ENCODE assay signal across 10 mouse cellular contexts in the genomic region with DNA sequence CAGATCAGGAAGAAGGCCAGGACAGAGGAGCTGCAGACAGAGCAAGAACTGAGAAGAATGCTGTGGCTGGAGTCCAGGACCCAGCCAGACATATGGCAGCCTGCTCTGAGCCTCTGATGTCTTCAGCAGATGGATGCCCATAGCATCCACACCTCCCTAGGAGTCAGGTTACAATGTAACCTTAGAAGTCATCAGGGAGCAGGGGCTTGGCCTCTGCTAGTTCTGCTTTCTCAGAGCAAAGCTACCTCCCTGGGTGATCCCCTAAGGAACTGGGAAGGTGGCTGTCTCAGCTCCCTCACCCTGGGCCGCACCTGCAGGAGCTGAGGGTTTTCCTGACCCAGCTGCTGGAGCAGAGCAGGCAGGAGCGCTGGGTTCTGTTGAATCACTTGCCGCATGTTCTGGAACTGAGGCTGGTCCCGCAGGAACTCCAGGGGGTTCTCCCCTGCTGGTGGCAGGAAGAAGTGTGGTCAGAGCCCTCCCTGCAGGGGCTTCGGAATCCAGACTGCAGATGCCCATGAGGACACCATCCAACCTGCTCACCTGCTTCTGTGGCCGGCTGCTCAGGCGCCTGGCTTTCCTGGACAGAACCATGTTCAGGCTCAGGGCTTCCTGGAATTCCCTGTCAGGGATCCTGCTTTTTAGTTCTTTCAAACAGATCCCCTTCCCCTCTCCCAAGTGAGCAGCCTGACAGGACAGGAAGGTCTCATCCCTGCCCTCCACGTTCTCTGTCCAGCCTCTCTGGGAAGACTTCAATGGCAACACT. TPM values are rescaled to one million over a fixed set of nuclear protein-coding genes. Genes with fewer than 3 reads are reported as not detected.
A peak's percentile ranks its signal among the peaks of the same experiment; 100 is the strongest.
DNase-seq lines count a peak whose midpoint lies in the region; ATAC-seq and TF ChIP-seq lines count a peak whose summit lies in the region.
"Had no signal": no experiment of that assay in that cellular context is flagged by ENCODE, and none has a peak within 500 bp of the region (broad histone marks: within the 10 kb centered on the region; RNA-seq: fewer than 3 reads in every experiment).

No protein-coding gene starts in this region.

- H3K27ac ChIP-seq in kidney, embryonic 16.5 days (ENCODE audit: low read length), result peak overlapping the region; percentile 13; the same call in 1 of the 2 replicates
- H3K27ac ChIP-seq in liver, postnatal 0 days (ENCODE audit: low read depth), result peak overlapping the region; percentile 88
- H3K27ac ChIP-seq: heart, adult 2 months; lung, embryonic 15.5 days had no signal

- no peak for TF ChIP-seq EP300 in liver, postnatal 0 days (IDR thresholded peaks at IDR 0.05; ENCODE audit: low read depth)

- ATAC-seq in kidney, embryonic 16.5 days (ENCODE audit: low FRiP score, low TSS enrichment), result peak; percentile 40; the same call in 1 of the 2 replicates
- ATAC-seq in liver, postnatal 0 days, result no peak
- no peak for ATAC-seq in erythroid progenitor cell, adult 5-6 weeks (replicated peaks; ENCODE audit: low FRiP score, poor library complexity, severe bottlenecking)

- H3K4me1 ChIP-seq in kidney, embryonic 16.5 days (ENCODE audit: insufficient read depth, low read length), result peaks cover 35% of the 10 kb centered on the region
- H3K4me1 ChIP-seq in liver, postnatal 0 days (ENCODE audit: insufficient read depth), result peaks cover 30% of the 10 kb centered on the region

- H3K4me3 ChIP-seq in kidney, embryonic 16.5 days (ENCODE audit: low read length), result no peak overlapping the region
- peak overlapping the region; percentile 53 for H3K4me3 ChIP-seq in liver, postnatal 0 days (ENCODE audit: low read depth, low read length)
- H3K4me3 ChIP-seq: heart, adult 2 months; lung, embryonic 15.5 days had no signal

- H3K9ac ChIP-seq in kidney, embryonic 16.5 days (replicated peaks; ENCODE audit: low read length), result no peak overlapping the region; the same call in 1 of the 2 replicates
- peak overlapping the region; percentile 76 for H3K9ac ChIP-seq in liver, postnatal 0 days (replicated peaks)
- H3K9ac ChIP-seq: lung, embryonic 15.5 days had no signal

- H3K9me3 ChIP-seq in kidney, embryonic 16.5 days (ENCODE audit: low read length), result no peaks in the 10 kb centered on the region
- H3K9me3 ChIP-seq in liver, postnatal 0 days (ENCODE audit: low read length), result no peaks in the 10 kb centered on the region
- H3K9me3 ChIP-seq: lung, embryonic 15.5 days had no signal

- WGBS in kidney, embryonic 16.5 days, result 32% methylated on average over 8 of the region's 8 CpGs
- 81% methylated on average over 8 of the region's 8 CpGs for WGBS in liver, postnatal 0 days (ENCODE audit: insufficient replicate concordance)

- peaks cover 57% of the 10 kb centered on the region for H3K36me3 ChIP-seq in kidney, embryonic 16.5 days (ENCODE audit: insufficient read depth, low read length)
- H3K36me3 ChIP-seq in liver, postnatal 0 days (replicated peaks; ENCODE audit: insufficient read depth, low read length), result peaks cover 68% of the 10 kb centered on the region

- no peaks in the 10 kb centered on the region for H3K27me3 ChIP-seq in kidney, embryonic 16.5 days (ENCODE audit: insufficient read depth, low read length)
- no peaks in the 10 kb centered on the region for H3K27me3 ChIP-seq in liver, postnatal 0 days (ENCODE audit: insufficient read depth, low read length)
- H3K27me3 ChIP-seq: lung, embryonic 15.5 days had no signal

- no peak overlapping the region for H3K4me2 ChIP-seq in kidney, embryonic 16.5 days (replicated peaks; ENCODE audit: low read depth, low read length)
- peak overlapping the region; percentile 67 for H3K4me2 ChIP-seq in liver, postnatal 0 days (ENCODE audit: low read depth, low read length)
- H3K4me2 ChIP-seq: lung, embryonic 15.5 days had no signal

- no peak for DNase-seq in kidney, adult 18-20 months
- DNase-seq in R1 (ENCODE audit: low read depth, low spot score), result peak; percentile 57
- peak; percentile 50 for DNase-seq in embryo, embryonic 11.5 days (ENCODE audit: low read depth, low spot score)
- DNase-seq in liver, postnatal 0 days, result no peak
- no peak for DNase-seq in lung, postnatal 36 days
- DNase-seq: heart, adult 2 months; spleen, adult 18-20 months had no signal

- 0 out of 2 replicates have a peak, but pooled peaks have one; percentile 1 for TF ChIP-seq CTCF in liver, postnatal 0 days (IDR thresholded peaks at IDR 0.05; ENCODE audit: low read depth)

RNA-seq across cellular contexts. Expression of a gene that starts 3.1 kb away (rescaled TPM):
- 109 and 114 TPM in 2 replicates for polyA plus RNA-seq in kidney, embryonic 16.5 days (2015; fragmentation: Nextera tagmentation; extraction: Ambion mirVana)
- polyA plus RNA-seq in liver, postnatal 0 days (2015; fragmentation: Nextera tagmentation; extraction: Ambion mirVana), result 154 and 164 TPM in 2 replicates
- 273 and 355 TPM in 2 replicates for total RNA-seq in erythroid progenitor cell, adult 5-6 weeks (2015; ENCODE audit: low replicate concordance)
- 296 and 306 TPM in 2 replicates for total RNA-seq in erythroid progenitor cell, adult 5-6 weeks (2017; ENCODE audit: low replicate concordance)

RNA-seq across cellular contexts. Expression of a gene that starts 6.0 kb away (rescaled TPM):
- polyA plus RNA-seq in kidney, embryonic 16.5 days (2015; fragmentation: Nextera tagmentation; extraction: Ambion mirVana), result 49.7 and 51.6 TPM in 2 replicates
- polyA plus RNA-seq in liver, postnatal 0 days (2015; fragmentation: Nextera tagmentation; extraction: Ambion mirVana), result 31.9 and 34.9 TPM in 2 replicates
- 6.7 and 7.6 TPM in 2 replicates for total RNA-seq in erythroid progenitor cell, adult 5-6 weeks (2015; ENCODE audit: low replicate concordance)
- total RNA-seq in erythroid progenitor cell, adult 5-6 weeks (2017; ENCODE audit: low replicate concordance), result 11.3 and 16.4 TPM in 2 replicates

RNA-seq across cellular contexts. Expression of a gene that starts 9.4 kb away (rescaled TPM):
- polyA plus RNA-seq in kidney, embryonic 16.5 days (2015; fragmentation: Nextera tagmentation; extraction: Ambion mirVana), result 1,143 and 1,180 TPM in 2 replicates
- polyA plus RNA-seq in liver, postnatal 0 days (2015; fragmentation: Nextera tagmentation; extraction: Ambion mirVana), result 331 and 375 TPM in 2 replicates
- total RNA-seq in erythroid progenitor cell, adult 5-6 weeks (2015; ENCODE audit: low replicate concordance), result 261 and 337 TPM in 2 replicates
- 660 and 677 TPM in 2 replicates for total RNA-seq in erythroid progenitor cell, adult 5-6 weeks (2017; ENCODE audit: low replicate concordance)

RNA-seq across cellular contexts. Expression of a gene that starts 14.7 kb away (rescaled TPM):
- 6.6 and 9.0 TPM in 2 replicates for polyA plus RNA-seq in kidney, embryonic 16.5 days (2015; fragmentation: Nextera tagmentation; extraction: Ambion mirVana)
- polyA plus RNA-seq in liver, postnatal 0 days (2015; fragmentation: Nextera tagmentation; extraction: Ambion mirVana), result 2.4 and 2.5 TPM in 2 replicates
- total RNA-seq in erythroid progenitor cell, adult 5-6 weeks (2015; ENCODE audit: low replicate concordance), result 2.5 and 3.8 TPM in 2 replicates
- total RNA-seq in erythroid progenitor cell, adult 5-6 weeks (2017; ENCODE audit: low replicate concordance), result 5.4 and 6.7 TPM in 2 replicates

RNA-seq across cellular contexts. Expression of a gene that starts 19.5 kb away (rescaled TPM):
- 110 and 120 TPM in 2 replicates for polyA plus RNA-seq in kidney, embryonic 16.5 days (2015; fragmentation: Nextera tagmentation; extraction: Ambion mirVana)
- polyA plus RNA-seq in liver, postnatal 0 days (2015; fragmentation: Nextera tagmentation; extraction: Ambion mirVana), result 30.3 and 33.6 TPM in 2 replicates
- 11.2 and 19.7 TPM in 2 replicates for total RNA-seq in erythroid progenitor cell, adult 5-6 weeks (2015; ENCODE audit: low replicate concordance)
- total RNA-seq in erythroid progenitor cell, adult 5-6 weeks (2017; ENCODE audit: low replicate concordance), result 29.4 and 35.6 TPM in 2 replicates

Comparison
In these comparisons a context has a peak if more than half of its experiments do, and no peak if none do; other contexts are left out.
1. DNase-seq: peak in R1 (single experiment) and embryo, embryonic 11.5 days (single experiment); none in kidney, adult 18-20 months (single experiment), liver, postnatal 0 days (single experiment) and lung, postnatal 36 days (single experiment).